Mouse (Mus musculus) hindbrain, embryonic 12.5 days (tissue): Measurements from ENCODE around the gene Ubr7. TPM values are rescaled to one million over a fixed set of nuclear protein-coding genes. Genes with fewer than 3 reads are reported as not detected.

ENCODE experiments used
- ATAC-seq: fragments of 200-750 bp; cut with Nextera tagmentation; 2 replicates; pipeline ENCODE4 v1.8.0; 2017; ENCODE audit warnings: moderate TSS enrichment; ENCODE audit not compliant: low FRiP score
- H3K27ac ChIP-seq: fragments of 300-500 bp; sonication (generic); 2 replicates; pipeline ENCODE4 v1.5.1; 2016; ENCODE audit warnings: mild to moderate bottlenecking
- H3K27me3 ChIP-seq: fragments of 300-500 bp; sonication (generic); 2 replicates; pipeline ENCODE4 v1.6.1; 2016; ENCODE audit warnings: mild to moderate bottlenecking
- H3K36me3 ChIP-seq: fragments of 300-500 bp; sonication (generic); 2 replicates; pipeline ENCODE4 v1.6.1; 2016; ENCODE audit warnings: mild to moderate bottlenecking
- H3K4me1 ChIP-seq: fragments of 300-500 bp; sonication (generic); 2 replicates; pipeline ENCODE4 v1.6.1; 2016
- H3K4me2 ChIP-seq: fragments of 300-500 bp; sonication (generic); replicated peaks from 2 replicates; pipeline ENCODE4 v1.6.1; 2016; ENCODE audit warnings: mild to moderate bottlenecking
- H3K4me3 ChIP-seq: fragments of 300-500 bp; sonication (generic); 2 replicates; pipeline ENCODE4 v1.5.1; 2016; ENCODE audit warnings: mild to moderate bottlenecking
- H3K9ac ChIP-seq: fragments of 300-500 bp; sonication (generic); 2 replicates; pipeline ENCODE4 v1.6.1; 2016; ENCODE audit warnings: mild to moderate bottlenecking, moderate library complexity
- H3K9me3 ChIP-seq: fragments of 300-500 bp; sonication (generic); replicated peaks from 2 replicates; pipeline ENCODE4 v1.6.1; 2016; ENCODE audit warnings: mild to moderate bottlenecking
- WGBS: fragments of 180-500 bp; shearing (Covaris S2); methylation state at CpG from one replicate; pipeline ENCODE4 v1.1.7; 2016; 5-methylcytosine and 5-hydroxymethylcytosine counted together
- polyA plus RNA-seq: library from polyadenylated mRNA; unstranded; fragments of >200 nt; fragmentation: Nextera tagmentation; extraction: Ambion mirVana; gene quantifications from 2 replicates; pipeline ENCODE4 v1.2.1, GENCODE M21; 2016

The Ubr7 gene
- polyA plus RNA-seq, 1 experiment from 2014 or later = 42.0 TPM

DNA sequence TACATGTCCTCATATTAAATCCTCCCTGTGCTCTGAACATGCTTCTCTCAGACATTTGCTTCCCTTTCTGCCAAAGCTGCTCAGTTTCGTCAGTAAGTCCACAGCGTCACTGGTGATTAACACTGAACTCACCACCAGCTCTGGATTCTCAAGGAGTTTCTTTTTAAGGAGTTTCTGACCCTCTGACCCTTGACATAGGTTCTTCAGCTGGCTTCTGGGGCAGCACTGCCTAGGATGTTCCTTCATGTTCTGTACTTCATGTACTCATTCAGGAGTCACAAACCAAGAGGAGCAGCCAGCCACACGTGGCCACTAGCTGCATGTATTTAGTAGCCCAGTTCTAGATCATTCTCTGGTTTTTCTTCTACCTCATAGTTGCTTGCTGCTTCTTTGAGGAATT, 9.5 kb upstream of the Ubr7 start:
- Histone ChIP-seq H3K4me1 (peaks cover 11% of the 10 kb centered on the region), H3K36me3 (peaks cover 8% of the 10 kb centered on the region; the same call in 1 of the 2 replicates), H3K9ac (no peak overlapping the region), H3K4me2 (no peak overlapping the region), H3K27me3 (no peaks in the 10 kb centered on the region), H3K27ac (no peak overlapping the region), H3K4me3 (no peak overlapping the region), H3K9me3 (no peaks in the 10 kb centered on the region)
- WGBS = 88% methylated on average over 3 of the region's 3 CpGs
- ATAC-seq = no peak

DNA sequence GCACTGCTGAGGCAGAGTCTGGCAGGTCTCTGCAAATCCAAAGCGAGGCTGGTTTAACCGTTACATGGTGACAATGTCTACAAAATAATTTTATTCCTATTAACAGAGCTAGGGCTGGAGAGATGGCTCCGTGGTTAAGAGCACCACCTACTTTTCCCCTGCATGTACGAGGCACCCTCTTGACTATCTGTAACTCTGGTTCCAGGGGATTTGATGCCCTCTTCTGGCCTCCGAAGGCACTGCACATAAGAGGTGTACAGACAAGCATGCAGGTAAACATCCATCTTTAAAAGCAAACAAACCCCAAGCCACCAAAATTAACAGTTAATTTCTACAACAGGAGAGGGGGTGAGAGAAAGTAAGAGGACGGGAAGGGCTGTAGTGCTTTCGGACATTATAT, 1.5 kb upstream of the Ubr7 start:
- peak overlapping the region; percentile 85 for H3K4me3 ChIP-seq
- H3K9ac ChIP-seq = no peak overlapping the region

DNA sequence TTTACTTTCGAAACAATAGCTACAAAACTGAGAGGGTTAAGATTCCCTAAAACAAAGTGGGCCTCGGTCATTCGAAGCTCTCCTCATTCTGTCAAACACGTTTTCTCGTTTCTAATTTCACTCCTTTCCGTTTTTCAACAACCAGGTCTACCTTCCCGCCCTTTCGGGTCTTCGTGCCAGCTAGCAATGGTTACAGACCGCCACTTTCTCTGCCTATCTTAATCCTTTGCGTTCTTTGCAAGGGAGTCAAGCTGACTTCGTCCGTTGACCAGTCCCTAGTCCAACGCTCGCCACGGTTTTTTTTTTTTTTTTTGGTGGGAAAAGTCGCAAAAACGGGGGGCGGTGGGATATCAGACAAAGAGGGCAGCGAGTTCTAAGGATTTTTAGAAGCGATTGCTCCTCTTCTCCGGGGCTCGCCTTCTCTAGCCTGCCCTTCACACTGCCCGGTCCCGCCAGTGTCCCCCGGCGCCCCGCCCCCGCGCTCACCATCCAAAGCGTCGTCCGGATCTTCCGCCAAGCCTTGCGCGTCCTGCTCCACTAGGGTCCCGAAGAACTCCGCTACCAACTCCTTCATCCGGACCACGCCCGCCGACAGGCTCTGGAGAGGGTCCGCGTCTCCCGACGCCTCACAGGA, 595 bp upstream of the Ubr7 start:
- peak overlapping the region; percentile 85 for H3K4me3 ChIP-seq
- peak; percentile 90 for ATAC-seq
- no peaks in the 10 kb centered on the region for H3K27me3 ChIP-seq
- H3K36me3 ChIP-seq = 0 out of 2 replicates have a peak, but pooled peaks cover 2% of the 10 kb centered on the region
- 2% methylated on average over 46 of the region's 46 CpGs for WGBS
- peak overlapping the region; percentile 92 for H3K27ac ChIP-seq
- H3K9me3 ChIP-seq = no peaks in the 10 kb centered on the region
- peaks cover 17% of the 10 kb centered on the region for H3K4me1 ChIP-seq
- H3K4me2 ChIP-seq = peak overlapping the region; percentile 74
- peak overlapping the region; percentile 75 for H3K9ac ChIP-seq

More for the DNA sequence above, 1.5 kb upstream of the Ubr7 start:
- peaks cover 17% of the 10 kb centered on the region for H3K4me1 ChIP-seq
- 0 out of 2 replicates have a peak, but pooled peaks cover 2% of the 10 kb centered on the region for H3K36me3 ChIP-seq
- H3K9me3 ChIP-seq = no peaks in the 10 kb centered on the region
- no peak for ATAC-seq
- 88% methylated on average over 7 of the region's 7 CpGs for WGBS
- peak overlapping the region; percentile 74 for H3K4me2 ChIP-seq
- H3K27me3 ChIP-seq = no peaks in the 10 kb centered on the region
- no peak overlapping the region for H3K27ac ChIP-seq

DNA sequence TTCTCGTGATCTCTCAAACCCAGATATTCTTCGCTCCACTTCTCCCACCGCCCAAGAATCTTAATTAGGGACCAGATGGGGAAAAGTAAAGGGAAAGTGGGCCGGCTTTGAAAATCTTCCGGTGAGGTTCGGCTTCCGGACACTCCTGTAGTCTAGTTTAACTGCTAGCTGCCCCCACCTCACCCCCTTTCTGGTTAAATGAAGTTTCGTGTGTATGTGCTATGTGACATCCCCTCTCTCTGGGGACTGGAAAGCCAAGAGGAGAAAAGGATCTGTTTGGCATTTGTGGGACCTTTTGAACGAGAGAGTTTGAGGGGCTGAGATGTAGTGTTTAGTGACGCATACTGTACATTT, 613 bp downstream of the Ubr7 start, which contains the start of gene Gm20604:
Gene Gm20604 (minus strand): TSS at position 270 of the 354 bp plus-strand sequence.
- H3K4me3 ChIP-seq = peak within 1 kb of the TSS; percentile 85
- no peaks in the 10 kb centered on the region for H3K27me3 ChIP-seq
- 0 out of 2 replicates have a peak, but pooled peaks cover 2% of the 10 kb centered on the region for H3K36me3 ChIP-seq
- no peak for ATAC-seq
- H3K4me2 ChIP-seq = peak within 1 kb of the TSS; percentile 77
- peak within 1 kb of the TSS; percentile 86 for H3K9ac ChIP-seq
- no peaks in the 10 kb centered on the region for H3K9me3 ChIP-seq
- peak within 1 kb of the TSS; percentile 92 for H3K27ac ChIP-seq
- peaks cover 17% of the 10 kb centered on the region for H3K4me1 ChIP-seq
- WGBS = under 1% methylated on average over 10 of the region's 10 CpGs

DNA sequence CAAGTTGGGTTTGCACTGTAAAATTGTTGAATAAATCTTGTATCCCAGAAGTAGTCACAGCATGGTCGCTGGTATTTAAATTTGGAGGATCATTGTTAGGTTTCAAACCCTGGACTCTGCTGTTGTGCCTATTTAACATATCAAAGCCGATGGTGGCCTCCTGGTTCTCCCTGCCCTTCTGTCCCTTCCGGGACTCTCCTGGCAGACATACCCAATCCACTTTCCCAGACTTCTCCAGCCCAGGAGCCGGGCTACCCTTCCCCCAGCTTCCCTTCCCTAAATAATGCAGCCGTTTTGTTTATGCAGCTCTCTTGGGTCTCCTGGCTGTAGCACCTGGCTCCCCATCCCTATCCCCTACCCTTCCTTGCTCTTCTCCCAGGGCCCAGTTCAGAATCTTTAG, 1.2 kb downstream of the Ubr7 start:
- Histone ChIP-seq H3K4me1 (peaks cover 17% of the 10 kb centered on the region), H3K27ac (no peak overlapping the region), H3K4me3 (peak overlapping the region; percentile 85), H3K27me3 (no peaks in the 10 kb centered on the region), H3K9me3 (no peaks in the 10 kb centered on the region), H3K9ac (peak overlapping the region; percentile 86), H3K4me2 (peak overlapping the region; percentile 77), H3K36me3 (no peaks in the 10 kb centered on the region)
- ATAC-seq = no peak
- 2% methylated on average over 5 of the region's 5 CpGs for WGBS

DNA sequence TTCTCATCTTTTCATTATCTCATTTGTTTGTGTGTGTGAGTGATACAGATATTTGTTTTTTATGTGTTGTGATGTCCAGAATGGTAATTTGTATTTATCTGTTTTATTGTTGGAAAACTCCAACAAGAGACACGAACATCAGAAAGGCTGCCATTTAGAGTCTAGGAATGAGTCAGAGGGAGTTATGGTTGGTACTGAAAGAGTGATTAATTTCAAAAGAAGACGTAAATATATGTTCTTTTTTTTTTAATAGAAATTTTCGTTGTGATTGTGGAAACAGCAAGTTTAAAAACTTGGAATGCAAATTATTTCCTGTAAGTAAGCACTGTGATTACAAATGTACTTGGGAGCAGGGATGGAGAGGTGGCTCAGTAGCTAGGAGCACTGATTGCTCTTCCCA, 3.9 kb downstream of the Ubr7 start:
- no peaks in the 10 kb centered on the region for H3K27me3 ChIP-seq
- no peak overlapping the region for H3K9ac ChIP-seq
- H3K4me1 ChIP-seq = peaks cover 14% of the 10 kb centered on the region
- H3K9me3 ChIP-seq = no peaks in the 10 kb centered on the region
- H3K27ac ChIP-seq = no peak overlapping the region
- no peak overlapping the region for H3K4me3 ChIP-seq
- H3K36me3 ChIP-seq = peaks cover 15% of the 10 kb centered on the region
- H3K4me2 ChIP-seq = no peak overlapping the region
- no peak for ATAC-seq
- WGBS = 95% methylated on average over 3 of the region's 3 CpGs

DNA sequence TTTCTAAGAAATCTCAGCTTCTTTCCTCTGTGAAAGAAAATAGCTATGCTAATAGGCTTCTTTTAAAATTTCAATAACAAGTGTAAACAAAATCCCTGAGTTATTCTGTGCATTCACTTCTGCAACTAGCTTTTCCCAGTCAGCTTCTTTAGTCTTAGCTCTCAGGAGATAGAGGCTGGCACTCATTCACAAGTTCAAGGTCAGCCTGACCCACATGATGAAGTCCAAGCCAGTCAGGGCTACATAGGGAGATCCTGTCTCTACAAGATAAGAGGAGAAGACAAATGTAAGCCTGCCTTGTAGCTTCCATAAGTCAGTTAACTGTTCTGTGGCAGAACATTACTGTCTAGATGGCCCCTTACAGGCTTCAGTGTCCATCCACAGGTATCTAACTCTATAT, 5.9 kb downstream of the Ubr7 start:
- H3K9ac ChIP-seq = no peak overlapping the region
- no peak for ATAC-seq
- no peak overlapping the region for H3K4me3 ChIP-seq
- no peaks in the 10 kb centered on the region for H3K9me3 ChIP-seq
- H3K27ac ChIP-seq = no peak overlapping the region
- peaks cover 8% of the 10 kb centered on the region for H3K4me1 ChIP-seq
- H3K36me3 ChIP-seq = peaks cover 29% of the 10 kb centered on the region
- no peaks in the 10 kb centered on the region for H3K27me3 ChIP-seq
- no peak overlapping the region for H3K4me2 ChIP-seq

DNA sequence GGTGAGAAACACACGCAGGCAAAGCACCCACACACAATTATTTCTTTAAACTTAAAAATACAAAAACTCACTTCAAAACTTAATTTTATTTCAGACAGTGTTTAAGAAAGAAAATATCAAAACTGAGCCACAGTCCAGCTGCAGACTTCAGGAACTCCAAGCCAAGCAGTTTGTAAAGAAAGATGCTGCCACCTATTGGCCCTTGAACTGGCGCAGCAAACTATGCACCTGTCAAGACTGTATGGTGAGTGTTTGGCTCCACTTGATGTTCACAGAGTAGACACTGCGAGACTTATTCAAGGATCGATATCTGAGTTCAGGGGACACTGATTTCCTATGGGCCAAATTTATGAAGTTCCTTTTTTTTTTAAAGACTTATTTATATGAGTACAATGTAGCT, 11.2 kb downstream of the Ubr7 start:
- H3K36me3 ChIP-seq = peaks cover 79% of the 10 kb centered on the region
- 97% methylated on average over 4 of the region's 4 CpGs for WGBS
- no peak overlapping the region for H3K4me3 ChIP-seq
- H3K9ac ChIP-seq = no peak overlapping the region
- H3K27me3 ChIP-seq = no peaks in the 10 kb centered on the region
- no peaks in the 10 kb centered on the region for H3K4me1 ChIP-seq
- no peak for ATAC-seq
- H3K27ac ChIP-seq = no peak overlapping the region
- no peak overlapping the region for H3K4me2 ChIP-seq
- no peaks in the 10 kb centered on the region; the same call in 1 of the 2 replicates for H3K9me3 ChIP-seq

DNA sequence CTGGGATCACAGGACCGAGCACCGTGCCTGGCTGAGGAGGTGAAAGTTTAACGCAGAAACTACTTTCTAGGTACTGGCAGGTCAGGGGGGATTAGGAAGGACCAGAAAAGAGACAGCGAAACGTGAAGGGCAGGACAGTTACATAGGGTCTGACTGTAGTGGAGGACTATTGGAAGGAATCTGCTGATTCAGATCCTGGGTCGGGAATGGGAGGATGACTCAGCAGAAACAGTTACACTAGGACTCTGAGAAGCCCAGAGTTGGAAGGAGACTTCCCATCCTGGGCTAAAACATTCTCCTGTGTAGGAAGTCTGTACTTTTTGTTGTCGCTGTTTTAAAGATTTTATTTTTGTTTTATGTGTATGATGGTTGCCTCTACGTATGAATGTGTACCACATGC, 13.8 kb downstream of the Ubr7 start:
- Histone ChIP-seq H3K36me3 (peaks cover 85% of the 10 kb centered on the region), H3K4me3 (no peak overlapping the region), H3K4me1 (no peaks in the 10 kb centered on the region), H3K9ac (no peak overlapping the region), H3K27ac (no peak overlapping the region), H3K4me2 (no peak overlapping the region), H3K27me3 (no peaks in the 10 kb centered on the region), H3K9me3 (no peaks in the 10 kb centered on the region; the same call in 1 of the 2 replicates)
- WGBS = 96% methylated on average over 8 of the region's 8 CpGs
- ATAC-seq = no peak

DNA sequence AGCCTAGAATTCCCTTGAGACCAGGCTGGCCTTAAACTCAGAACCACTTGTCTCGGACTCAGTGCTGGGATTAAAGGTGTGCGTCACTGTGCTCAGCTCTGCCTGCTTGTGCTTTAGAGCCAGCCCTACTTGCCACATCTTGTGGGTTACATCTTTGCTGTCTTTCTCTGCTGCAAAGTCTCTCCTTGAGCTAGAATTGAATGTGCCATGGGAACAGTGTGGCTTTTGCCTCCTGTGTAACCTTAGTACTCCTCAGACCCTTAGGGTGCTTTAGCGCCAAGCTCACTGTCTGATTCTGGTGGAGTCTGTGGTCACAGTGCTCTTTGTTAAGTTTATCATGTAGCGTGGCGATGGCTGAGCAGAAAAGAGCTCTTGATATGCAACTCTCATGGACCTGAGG, 14.9 kb downstream of the Ubr7 start:
- no peaks in the 10 kb centered on the region for H3K4me1 ChIP-seq
- no peaks in the 10 kb centered on the region; the same call in 1 of the 2 replicates for H3K9me3 ChIP-seq
- H3K9ac ChIP-seq = no peak overlapping the region
- no peaks in the 10 kb centered on the region for H3K27me3 ChIP-seq
- peaks cover 80% of the 10 kb centered on the region for H3K36me3 ChIP-seq
- no peak overlapping the region for H3K4me3 ChIP-seq
- 91% methylated on average over 5 of the region's 5 CpGs for whole genome bisulfite sequencing
- ATAC-seq = no peak
- no peak overlapping the region for H3K27ac ChIP-seq
- H3K4me2 ChIP-seq = no peak overlapping the region

DNA sequence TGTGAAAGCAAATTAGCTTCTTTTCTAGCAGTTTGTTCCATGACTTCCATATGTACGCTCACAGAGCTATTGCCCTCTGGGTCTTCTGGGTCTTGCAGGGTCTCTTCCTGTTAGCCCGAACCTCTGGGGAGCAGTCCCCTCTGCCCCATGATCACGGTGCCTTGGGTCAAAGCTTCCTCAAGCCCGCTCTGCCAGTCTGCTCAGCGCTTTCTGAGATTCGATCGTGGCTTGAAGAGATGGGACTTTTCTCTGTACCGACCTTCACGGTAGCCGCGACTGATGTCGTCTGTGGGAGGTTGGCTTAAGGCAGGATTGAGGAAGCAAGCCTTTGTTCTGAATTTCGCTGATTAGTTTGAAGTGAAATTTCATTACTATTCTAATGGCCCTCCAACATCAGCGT, 18.3 kb downstream of the Ubr7 start:
- no peaks in the 10 kb centered on the region; the same call in 1 of the 2 replicates for H3K9me3 ChIP-seq
- ATAC-seq = no peak
- H3K4me1 ChIP-seq = no peaks in the 10 kb centered on the region
- no peak overlapping the region for H3K4me2 ChIP-seq
- no peaks in the 10 kb centered on the region for H3K27me3 ChIP-seq
- no peak overlapping the region for H3K9ac ChIP-seq
- WGBS = 91% methylated on average over 14 of the region's 14 CpGs
- H3K4me3 ChIP-seq = no peak overlapping the region
- peaks cover 65% of the 10 kb centered on the region for H3K36me3 ChIP-seq
- H3K27ac ChIP-seq = no peak overlapping the region

DNA sequence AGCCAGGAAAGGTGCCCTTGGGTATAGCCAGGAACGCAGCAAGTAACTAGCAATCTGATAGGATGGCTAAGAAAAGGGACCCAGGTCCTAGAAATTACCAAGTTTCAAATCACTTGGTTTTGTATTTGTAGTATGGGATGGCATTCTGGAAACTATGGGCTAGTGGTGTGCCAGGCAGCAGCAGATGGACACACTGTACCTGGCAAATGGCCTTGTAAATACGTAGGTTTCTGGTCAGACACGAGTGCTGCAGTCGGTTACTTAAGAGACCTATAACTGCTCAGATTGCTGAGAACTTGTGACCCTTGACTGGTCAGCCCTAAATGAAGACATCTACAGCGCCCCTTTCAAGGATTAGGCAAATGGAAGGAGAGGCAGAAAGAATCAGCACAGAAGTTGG, 20.4 kb downstream of the Ubr7 start:
- Histone ChIP-seq H3K9me3 (no peaks in the 10 kb centered on the region), H3K27me3 (no peaks in the 10 kb centered on the region), H3K4me1 (no peaks in the 10 kb centered on the region), H3K36me3 (peaks cover 48% of the 10 kb centered on the region), H3K9ac (no peak overlapping the region), H3K4me3 (no peak overlapping the region), H3K27ac (no peak overlapping the region), H3K4me2 (no peak overlapping the region)
- ATAC-seq = no peak
- 87% methylated on average over 5 of the region's 5 CpGs for WGBS

DNA sequence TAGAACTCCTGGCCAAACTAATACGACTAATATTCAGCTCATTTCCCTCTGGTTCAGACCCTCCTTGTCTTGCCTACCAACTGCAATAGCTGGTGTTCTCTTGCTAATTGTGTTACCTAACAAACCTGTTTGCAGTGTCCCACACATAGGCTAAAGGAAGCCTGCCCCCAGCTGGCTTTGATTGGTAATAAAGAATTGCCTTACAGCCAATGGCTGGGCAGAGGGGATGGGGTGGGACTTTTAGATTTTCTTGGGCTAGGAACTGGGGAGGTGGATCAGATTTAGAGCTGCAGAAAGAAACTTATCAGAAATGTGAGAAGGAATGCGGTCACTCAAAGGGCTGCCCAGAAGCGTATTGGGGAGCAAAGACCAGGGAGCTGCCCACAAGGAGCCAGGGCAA, 21.7 kb downstream of the Ubr7 start:
- Histone ChIP-seq H3K4me2 (no peak overlapping the region), H3K36me3 (peaks cover 44% of the 10 kb centered on the region), H3K27ac (no peak overlapping the region), H3K4me1 (no peaks in the 10 kb centered on the region), H3K27me3 (no peaks in the 10 kb centered on the region), H3K9me3 (no peaks in the 10 kb centered on the region), H3K4me3 (no peak overlapping the region), H3K9ac (no peak overlapping the region)
- WGBS = 56% methylated on average over 3 of the region's 3 CpGs
- ATAC-seq = no peak
